Mouse (Mus musculus): Measurements from ENCODE around the gene H13. TPM values are rescaled to one million over a fixed set of nuclear protein-coding genes. Genes with fewer than 3 reads are reported as not detected.

H13 gene
- 28.0 TPM for polyA plus RNA-seq (2014; fragmentation: Illumina TruSeq; extraction: RNeasy Lipid Tissue Mini Kit (QIAGEN cat#74804); ENCODE audit: low read depth, low replicate concordance)

GRCm38 (mm10) chr2:152669256-152669638 is at the start of gene H13:
H13 (plus strand) TSS chr2:152669461.

GRCm38 (mm10) chr2:152622953-152623352 is 46.3 kb upstream of the H13 start, which contains the start of gene Defb25:
Defb25 (minus strand) TSS chr2:152623053.

GRCm38 (mm10) chr2:152626774-152627591 is 42.3 kb upstream of the H13 start, which contains the start of gene Rem1:
Rem1 (plus strand) TSS chr2:152626951.

GRCm38 (mm10) chr2:152686806-152687267 is 17.6 kb downstream of the H13 start, which contains the start of gene Mcts2:
Mcts2 (plus strand) TSS chr2:152687035.

GRCm38 (mm10) chr2:152736090-152736601 is 66.9 kb downstream of the H13 start, which contains the start of gene Id1:
Id1 (plus strand) TSS chr2:152736251.

GRCm38 (mm10) chr2:152753944-152754711 is 84.9 kb downstream of the H13 start, which contains the start of gene Cox4i2:
Cox4i2 (plus strand) TSS chr2:152754173.

Other genes with a start within 250 kb of the H13 start
- not detected for gene Defb23, start 204.8 kb upstream of the H13 start, polyA plus RNA-seq (2014; fragmentation: Illumina TruSeq; extraction: RNeasy Lipid Tissue Mini Kit (QIAGEN cat#74804); ENCODE audit: low read depth, low replicate concordance)
- gene Defb20, start 192.4 kb upstream of the H13 start, polyA plus RNA-seq (2014; fragmentation: Illumina TruSeq; extraction: RNeasy Lipid Tissue Mini Kit (QIAGEN cat#74804); ENCODE audit: low read depth, low replicate concordance), result not detected
- gene Defb22, start 179.3 kb upstream of the H13 start, polyA plus RNA-seq (2014; fragmentation: Illumina TruSeq; extraction: RNeasy Lipid Tissue Mini Kit (QIAGEN cat#74804); ENCODE audit: low read depth, low replicate concordance), result not detected
- not detected for gene Defb26, start 157.8 kb upstream of the H13 start, polyA plus RNA-seq (2014; fragmentation: Illumina TruSeq; extraction: RNeasy Lipid Tissue Mini Kit (QIAGEN cat#74804); ENCODE audit: low read depth, low replicate concordance)
- gene Defb28, start 151.2 kb upstream of the H13 start, polyA plus RNA-seq (2014; fragmentation: Illumina TruSeq; extraction: RNeasy Lipid Tissue Mini Kit (QIAGEN cat#74804); ENCODE audit: low read depth, low replicate concordance), result not detected
- not detected for gene Defb29, start 129.4 kb upstream of the H13 start, polyA plus RNA-seq (2014; fragmentation: Illumina TruSeq; extraction: RNeasy Lipid Tissue Mini Kit (QIAGEN cat#74804); ENCODE audit: low read depth, low replicate concordance)
- not detected for gene Gm17416, start 100.1 kb upstream of the H13 start, polyA plus RNA-seq (2014; fragmentation: Illumina TruSeq; extraction: RNeasy Lipid Tissue Mini Kit (QIAGEN cat#74804); ENCODE audit: low read depth, low replicate concordance)
- gene Defb21, start 96.7 kb upstream of the H13 start, polyA plus RNA-seq (2014; fragmentation: Illumina TruSeq; extraction: RNeasy Lipid Tissue Mini Kit (QIAGEN cat#74804); ENCODE audit: low read depth, low replicate concordance), result not detected
- gene Defb19, start 89.1 kb upstream of the H13 start, polyA plus RNA-seq (2014; fragmentation: Illumina TruSeq; extraction: RNeasy Lipid Tissue Mini Kit (QIAGEN cat#74804); ENCODE audit: low read depth, low replicate concordance), result not detected
- 9.8 TPM for gene Defb45, start 70.1 kb upstream of the H13 start, polyA plus RNA-seq (2014; fragmentation: Illumina TruSeq; extraction: RNeasy Lipid Tissue Mini Kit (QIAGEN cat#74804); ENCODE audit: low read depth, low replicate concordance)
- gene Defb36, start 65.1 kb upstream of the H13 start, polyA plus RNA-seq (2014; fragmentation: Illumina TruSeq; extraction: RNeasy Lipid Tissue Mini Kit (QIAGEN cat#74804); ENCODE audit: low read depth, low replicate concordance), result not detected
- gene Defb25, start 46.4 kb upstream of the H13 start, polyA plus RNA-seq (2014; fragmentation: Illumina TruSeq; extraction: RNeasy Lipid Tissue Mini Kit (QIAGEN cat#74804); ENCODE audit: low read depth, low replicate concordance), result not detected
- 2.1 TPM for gene Rem1, start 42.5 kb upstream of the H13 start, polyA plus RNA-seq (2014; fragmentation: Illumina TruSeq; extraction: RNeasy Lipid Tissue Mini Kit (QIAGEN cat#74804); ENCODE audit: low read depth, low replicate concordance)
- 14.9 TPM for gene Mcts2, start 17.6 kb downstream of the H13 start, polyA plus RNA-seq (2014; fragmentation: Illumina TruSeq; extraction: RNeasy Lipid Tissue Mini Kit (QIAGEN cat#74804); ENCODE audit: low read depth, low replicate concordance)
- 111 TPM for gene Id1, start 66.8 kb downstream of the H13 start, polyA plus RNA-seq (2014; fragmentation: Illumina TruSeq; extraction: RNeasy Lipid Tissue Mini Kit (QIAGEN cat#74804); ENCODE audit: low read depth, low replicate concordance)
- gene Cox4i2, start 84.7 kb downstream of the H13 start, polyA plus RNA-seq (2014; fragmentation: Illumina TruSeq; extraction: RNeasy Lipid Tissue Mini Kit (QIAGEN cat#74804); ENCODE audit: low read depth, low replicate concordance), result not detected
- gene Bcl2l1, start 162.3 kb downstream of the H13 start, polyA plus RNA-seq (2014; fragmentation: Illumina TruSeq; extraction: RNeasy Lipid Tissue Mini Kit (QIAGEN cat#74804); ENCODE audit: low read depth, low replicate concordance), result 19.0 TPM
- 13.4 TPM for gene Tpx2, start 178.5 kb downstream of the H13 start, polyA plus RNA-seq (2014; fragmentation: Illumina TruSeq; extraction: RNeasy Lipid Tissue Mini Kit (QIAGEN cat#74804); ENCODE audit: low read depth, low replicate concordance)
- gene Mylk2, start 241.9 kb downstream of the H13 start, polyA plus RNA-seq (2014; fragmentation: Illumina TruSeq; extraction: RNeasy Lipid Tissue Mini Kit (QIAGEN cat#74804); ENCODE audit: low read depth, low replicate concordance), result not detected